Mouse (Mus musculus) stomach, postnatal 0 days (tissue): ENCODE results near the gene Zmynd8.
A peak's percentile ranks its signal among the peaks of the same experiment; 100 is the strongest.

Source experiments
- CTCF ChIP-seq: IDR thresholded peaks from 2 replicates; pipeline ENCODE4 v1.5.1; 2016; ENCODE audit warnings: antibody characterized with exemption, low read depth, mild to moderate bottlenecking, moderate library complexity
- EP300 ChIP-seq: optimal IDR thresholded peaks from 2 replicates; pipeline ENCODE3; 2016; ENCODE audit warnings: antibody characterized with exemption

DNA sequence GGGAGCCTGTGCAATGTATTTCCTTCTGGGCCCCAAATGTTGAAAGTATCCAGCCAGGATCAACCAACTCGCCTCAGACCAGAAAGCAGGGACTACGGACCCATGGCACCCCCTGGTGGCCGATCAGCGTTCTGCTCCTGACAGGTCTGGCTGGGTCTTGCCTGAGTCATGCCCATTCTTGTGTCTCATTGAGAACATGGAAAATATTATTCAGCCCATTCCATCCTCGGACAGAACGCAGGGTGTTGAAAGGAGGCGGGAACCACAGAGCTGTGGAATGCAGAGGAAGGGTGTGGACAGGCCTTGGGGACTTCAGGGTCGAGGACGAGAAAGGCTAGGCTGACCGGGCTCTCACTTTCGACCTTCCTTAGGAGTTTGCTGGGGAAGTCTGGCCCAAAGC is 15.5 kb upstream of the Zmynd8 start:
- TF ChIP-seq CTCF (peak; percentile 99), EP300 (no peak)
